Mouse (Mus musculus) adrenal gland, postnatal 10 days (tissue): ENCODE data around the gene Zfp580. TPM values are rescaled to one million over a fixed set of nuclear protein-coding genes. Genes with fewer than 3 reads are reported as not detected.
"Not testable (repeated sequence)": the region's sequence is repeated elsewhere in the genome, so short reads cannot be mapped to it uniquely, and the experiment has no call there.

Experiments
- DNase-seq: peaks from one replicate; pipeline ENCODE4 v3.0.0; 2021; ENCODE audit warnings: mixed read lengths
- total RNA-seq, 2 experiments: library from RNA; stranded (reverse); gene quantifications; 2 replicates each; pipeline ENCODE4 v1.2.3; 2021

Gene Zfp580
- total RNA-seq, 2 experiments from 2014 or later, result 11.4 to 13.1 TPM

DNA sequence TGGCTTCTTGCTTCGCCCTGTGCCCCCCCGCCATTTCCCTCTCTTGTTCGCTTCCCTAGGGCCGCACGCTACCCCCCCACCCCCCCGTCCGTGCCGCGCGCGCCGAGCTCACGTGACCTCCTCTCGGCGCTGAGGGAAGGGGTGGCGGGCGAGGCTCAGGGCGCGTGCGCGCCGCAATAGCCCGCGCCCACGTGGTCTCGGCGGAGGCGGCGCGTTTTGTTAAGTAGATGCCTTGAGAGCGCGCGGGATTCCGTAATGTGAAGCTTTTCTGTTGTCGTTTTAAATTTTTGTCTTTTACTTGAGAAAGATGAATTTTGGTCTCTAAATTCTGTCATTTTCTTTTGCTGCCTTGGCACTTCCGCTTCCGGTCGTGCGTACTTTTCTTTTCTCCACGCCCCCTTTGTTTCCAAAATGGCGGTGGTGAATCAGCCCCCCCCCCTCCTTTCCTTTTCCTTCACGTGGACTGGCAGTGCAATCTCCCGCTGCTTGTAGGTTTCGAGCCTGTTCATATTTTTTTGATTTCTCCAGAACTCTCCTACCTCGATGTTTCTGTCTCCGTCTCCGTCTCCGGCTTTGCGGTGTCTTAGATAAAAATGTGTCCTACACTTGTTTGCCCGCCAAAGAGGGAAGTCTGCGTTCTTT is 11.1 kb downstream of the Zfp580 start:
- peak; percentile 75 for DNase-seq

DNA sequence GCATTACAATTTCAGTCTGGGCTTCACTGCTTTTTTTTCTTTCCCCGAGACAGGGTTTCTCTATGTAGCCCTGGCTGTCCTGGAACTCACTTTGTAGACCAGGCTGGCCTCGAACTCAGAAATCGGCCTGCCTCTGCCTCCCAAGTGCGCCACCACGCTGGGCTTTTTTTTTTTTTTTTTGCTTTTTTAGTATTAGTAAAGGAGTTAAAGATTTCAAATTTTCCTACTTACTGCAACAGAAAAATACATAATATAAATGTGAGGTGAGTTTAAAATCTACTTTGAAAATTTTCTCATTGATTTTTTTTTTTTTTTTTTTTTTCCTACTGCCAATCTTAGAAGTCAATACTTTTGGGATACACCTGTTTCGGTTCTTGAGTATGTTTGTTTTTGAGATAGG is 13.5 kb downstream of the Zfp580 start:
- no peak for DNase-seq

DNA sequence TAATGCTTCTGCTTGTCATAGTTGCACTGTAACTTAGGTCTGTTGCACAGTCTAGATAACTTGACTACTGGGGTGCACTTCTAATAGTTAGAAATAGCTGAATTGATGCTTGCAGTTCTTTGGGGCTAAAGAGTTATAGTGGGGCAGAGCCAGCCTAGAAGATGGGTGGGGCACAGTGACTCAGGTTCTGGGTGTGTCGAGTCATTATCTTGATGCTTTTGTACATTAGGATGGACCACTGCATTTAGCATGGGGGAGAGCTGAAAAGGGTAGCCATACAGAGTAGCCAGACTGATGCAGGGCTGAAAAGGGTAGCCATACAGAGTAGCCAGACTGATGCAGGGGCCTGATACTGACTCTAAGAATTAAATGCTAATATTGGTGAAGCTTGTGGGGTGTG is 22.2 kb downstream of the Zfp580 start:
- no peak for DNase-seq

DNA sequence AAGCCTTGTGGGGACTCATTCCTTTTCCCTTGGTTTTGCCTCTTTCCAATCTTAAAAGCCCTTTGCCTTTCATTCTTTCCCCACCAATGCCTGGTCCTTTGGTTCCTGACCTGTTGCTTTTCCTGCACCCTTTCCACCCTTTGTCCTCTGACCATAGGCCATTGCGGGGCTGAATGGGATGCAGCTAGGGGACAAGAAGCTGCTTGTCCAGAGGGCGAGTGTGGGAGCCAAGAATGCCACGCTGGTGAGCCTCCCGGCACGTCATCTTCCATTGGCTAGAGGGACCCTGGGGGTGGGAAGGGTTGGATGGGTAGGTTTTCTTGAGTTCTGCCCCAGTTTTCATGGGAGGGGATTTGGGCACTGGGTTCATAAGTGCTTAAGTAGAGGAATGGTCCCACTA is 23.6 kb downstream of the Zfp580 start:
- DNase-seq, result no peak

DNA sequence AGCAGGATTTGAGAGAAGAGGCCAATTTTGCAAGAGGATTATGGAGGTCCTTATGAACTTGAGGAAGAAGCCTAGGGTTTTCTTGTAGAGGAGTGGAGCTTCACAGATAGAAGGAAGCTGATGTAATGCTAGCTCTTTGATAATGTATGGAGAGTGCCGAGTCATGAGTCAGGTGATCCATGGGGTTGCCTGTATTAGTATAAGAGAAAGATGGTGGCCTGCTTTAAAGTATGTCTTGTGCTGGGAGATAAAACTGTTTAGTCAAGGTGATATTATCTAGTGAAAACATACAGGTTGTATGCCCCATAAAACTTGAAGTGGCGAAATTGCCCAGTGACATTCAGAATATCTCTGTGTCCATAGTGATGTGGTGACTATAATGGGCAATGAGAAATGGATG is 25.6 kb downstream of the Zfp580 start:
- no peak for DNase-seq

DNA sequence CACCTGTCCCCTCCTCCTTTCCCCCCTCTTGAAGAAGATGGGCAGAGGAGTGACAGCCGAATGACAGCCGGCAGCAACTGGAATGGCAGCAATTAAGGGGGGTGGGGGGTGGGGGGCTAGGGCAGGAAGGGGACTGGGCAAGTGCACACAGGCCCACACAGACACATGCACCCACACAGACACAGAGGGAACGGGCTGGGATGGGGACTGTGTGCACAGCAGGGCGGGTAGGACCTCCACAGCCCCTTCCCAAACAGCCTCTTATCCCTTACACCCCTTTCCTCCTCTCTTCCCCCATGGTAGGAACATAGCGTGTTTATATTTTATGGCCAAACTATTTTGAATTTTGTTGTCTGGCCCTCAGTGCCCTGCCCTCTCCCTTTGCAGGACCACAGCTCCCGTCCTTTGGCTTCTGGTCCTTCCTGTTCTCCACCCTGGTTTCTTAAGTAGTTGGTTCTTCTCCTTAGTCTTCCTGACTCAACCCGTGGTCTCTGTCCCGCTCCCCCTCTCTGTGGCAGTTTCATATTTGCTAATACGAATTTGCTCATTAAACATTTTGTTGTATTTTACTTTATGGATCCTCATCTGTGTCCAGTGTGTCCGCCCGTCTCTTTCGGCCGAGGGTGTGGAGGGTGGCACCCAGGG is 28.1 kb downstream of the Zfp580 start:
- not testable (repeated sequence) for DNase-seq

DNA sequence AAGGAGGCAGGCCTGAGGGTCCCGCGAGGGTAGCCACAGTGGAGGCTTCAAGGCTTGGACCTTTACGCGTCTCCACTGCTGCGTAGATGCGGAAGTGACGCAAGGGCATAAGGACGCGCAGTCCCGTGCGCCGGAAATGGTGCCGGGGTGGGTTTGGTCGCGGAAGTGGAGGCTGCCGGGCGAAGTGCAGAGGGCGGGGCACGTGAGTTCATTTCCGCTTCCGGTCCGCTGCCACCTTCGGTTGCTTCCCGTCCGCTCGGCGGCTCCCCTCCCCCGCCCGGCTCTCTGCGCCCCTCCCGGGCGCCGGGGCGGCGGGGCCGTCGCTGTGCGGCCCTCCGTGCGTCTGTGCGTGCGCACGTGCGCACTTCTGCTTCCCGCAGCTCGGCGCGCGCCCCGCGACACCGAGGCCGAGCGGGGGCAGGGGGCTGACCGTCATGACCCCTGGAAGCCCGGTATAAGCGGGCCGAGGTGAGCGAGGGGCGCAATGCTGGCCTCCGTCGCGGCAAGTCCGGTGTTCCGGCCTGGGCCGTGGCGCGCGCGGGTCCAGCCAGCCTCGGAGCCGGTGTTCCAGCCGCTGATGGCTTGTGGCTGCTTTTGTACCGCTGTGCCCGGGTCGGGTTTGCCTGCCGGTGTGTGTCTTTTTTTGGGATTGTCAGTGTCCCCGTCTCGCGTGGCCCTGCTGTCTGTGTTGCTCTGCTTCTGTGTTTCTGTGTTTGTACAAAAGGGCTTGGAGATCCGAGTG is 28.8 kb downstream of the Zfp580 start, which contains the start of gene Epn1:
Gene Epn1 (plus strand): TSS at position 226 of the 742 bp plus-strand sequence.
- peak; percentile 98 for DNase-seq

DNA sequence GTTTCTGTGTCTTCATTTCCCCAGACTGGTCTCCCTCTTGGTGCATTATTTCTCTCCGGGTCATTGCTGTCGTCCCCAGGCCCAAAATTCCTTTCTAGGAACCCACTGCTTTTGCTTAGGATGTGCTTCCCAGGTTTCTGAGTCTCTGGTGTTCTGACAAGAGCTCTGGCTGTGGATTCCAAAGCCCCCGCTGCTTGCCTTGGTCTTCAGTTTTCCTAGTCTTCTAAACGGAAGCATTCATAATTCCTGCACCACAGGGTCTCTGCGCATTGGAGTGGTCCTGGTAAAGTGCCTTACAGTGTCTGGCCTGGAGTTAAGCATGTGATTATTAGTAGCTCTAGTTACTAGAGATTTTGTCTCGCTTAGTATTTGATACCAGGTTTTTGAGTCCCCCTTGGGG is 29.5 kb downstream of the Zfp580 start:
- DNase-seq, result no peak

DNA sequence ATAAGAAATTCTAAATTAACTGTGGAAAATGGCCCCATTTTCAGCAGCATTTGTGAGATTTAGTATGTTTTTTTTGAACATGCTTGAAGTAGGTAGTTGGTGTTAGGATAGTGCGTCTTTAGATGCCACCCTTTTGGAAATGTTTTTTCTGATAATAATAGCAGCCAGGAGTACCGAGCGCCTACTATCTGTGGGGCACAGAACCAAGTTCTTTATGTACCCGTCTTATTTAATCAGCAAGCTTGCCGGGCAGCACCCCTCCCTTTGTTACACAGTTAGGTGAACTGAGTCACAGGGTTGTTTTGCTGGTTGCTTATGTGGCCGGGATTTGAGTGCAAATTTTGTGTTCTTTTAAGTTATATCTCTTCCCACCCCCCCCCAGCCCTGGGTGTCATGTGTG is 29.9 kb downstream of the Zfp580 start:
- no peak for DNase-seq

DNA sequence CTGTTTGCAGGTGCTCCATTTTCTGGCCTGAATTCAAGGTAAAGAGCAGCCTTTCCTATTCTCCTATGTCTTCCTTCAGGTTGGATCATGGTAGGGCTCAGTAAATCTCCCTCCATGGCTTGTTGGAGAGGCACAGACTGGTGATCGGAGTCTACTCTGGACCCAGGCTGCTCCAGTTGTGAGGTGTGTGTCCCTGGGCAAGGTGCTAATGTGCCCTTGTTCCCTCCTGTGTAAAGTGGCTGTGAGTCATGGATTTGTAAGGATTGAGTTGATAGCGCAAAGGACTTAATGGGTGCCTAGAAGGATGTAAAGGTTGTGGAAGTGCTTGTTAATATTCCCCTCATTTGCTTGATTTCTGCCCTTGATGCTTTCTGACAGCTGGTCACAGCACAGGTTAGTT is 30.6 kb downstream of the Zfp580 start:
- DNase-seq, result no peak

DNA sequence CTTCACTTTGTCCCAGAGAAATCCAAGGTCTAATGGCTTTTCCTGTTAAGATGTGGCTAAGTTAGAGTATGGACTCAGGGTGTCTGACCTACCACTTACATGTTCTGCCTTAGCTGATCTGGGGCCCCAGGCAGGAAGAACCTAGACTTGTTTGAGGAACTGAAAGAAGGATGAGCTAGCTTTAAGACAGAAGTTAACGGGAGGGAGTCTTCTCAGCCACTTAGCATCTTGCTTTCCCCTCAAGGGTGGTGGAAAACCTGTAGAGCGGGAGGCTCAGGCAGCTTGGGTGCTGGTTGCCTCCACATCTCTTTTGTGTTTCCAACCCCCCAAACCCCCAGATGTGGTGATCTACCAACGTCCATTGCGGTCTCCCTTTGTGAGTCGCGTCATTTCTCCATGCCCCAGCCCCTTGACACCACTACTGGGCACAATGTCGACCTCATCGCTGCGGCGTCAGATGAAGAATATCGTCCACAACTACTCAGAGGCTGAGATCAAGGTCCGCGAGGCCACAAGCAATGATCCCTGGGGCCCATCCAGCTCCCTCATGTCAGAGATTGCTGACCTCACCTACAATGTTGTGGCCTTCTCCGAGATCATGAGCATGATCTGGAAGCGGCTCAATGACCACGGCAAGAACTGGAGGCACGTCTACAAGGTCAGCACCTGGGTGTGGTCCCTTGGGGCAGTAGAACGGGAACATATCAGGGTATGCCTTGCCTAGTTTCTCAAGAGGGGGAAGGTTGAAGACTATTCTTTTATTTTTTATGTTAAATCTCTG is 32.2 kb downstream of the Zfp580 start:
- no peak for DNase-seq

DNA sequence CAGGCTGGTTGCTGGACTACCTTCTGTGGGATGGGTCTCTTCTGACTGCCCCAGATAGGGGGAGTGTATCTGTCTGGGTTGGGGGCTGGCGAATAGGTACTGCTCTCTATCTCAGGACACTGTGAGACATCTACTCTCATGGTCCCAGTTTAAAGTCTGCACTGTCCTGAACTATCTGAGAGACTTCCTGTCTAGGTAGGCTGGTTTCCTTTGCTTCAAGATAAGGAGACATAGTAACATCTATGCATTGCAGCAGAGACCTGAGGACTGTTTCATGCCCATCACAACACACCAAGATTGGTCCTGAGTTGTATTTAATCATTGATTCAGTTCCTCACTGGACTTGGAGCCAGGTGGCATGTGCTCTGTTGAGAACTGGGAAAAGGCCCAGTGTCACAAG is 34.2 kb downstream of the Zfp580 start:
- DNase-seq, result no peak

DNA sequence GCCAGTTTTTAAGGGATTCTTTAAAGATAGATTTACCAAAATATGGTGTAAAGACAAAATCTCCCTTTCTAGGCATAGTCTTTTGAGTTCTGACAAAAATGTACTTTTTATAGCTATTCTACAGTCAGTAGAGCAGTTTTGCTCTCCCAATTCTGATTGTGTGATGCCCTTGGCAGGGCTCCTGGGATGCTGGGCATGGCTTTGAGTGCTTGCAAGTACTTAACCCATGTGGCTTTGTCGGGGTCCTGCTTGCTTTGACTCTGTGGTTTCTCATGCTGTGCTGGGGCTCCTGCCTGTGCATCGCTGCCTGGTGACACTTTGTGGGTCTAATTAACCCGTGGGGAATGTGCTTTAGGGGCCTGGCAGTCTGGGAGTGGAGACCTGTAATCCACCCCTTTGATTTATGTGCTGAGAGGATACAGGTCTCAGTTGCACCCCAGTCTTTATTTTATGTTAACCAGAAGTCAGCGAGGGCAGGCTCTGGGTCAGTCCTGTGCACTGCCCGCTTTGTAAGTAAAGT is 35.6 kb downstream of the Zfp580 start:
- DNase-seq, result peak; percentile 20

DNA sequence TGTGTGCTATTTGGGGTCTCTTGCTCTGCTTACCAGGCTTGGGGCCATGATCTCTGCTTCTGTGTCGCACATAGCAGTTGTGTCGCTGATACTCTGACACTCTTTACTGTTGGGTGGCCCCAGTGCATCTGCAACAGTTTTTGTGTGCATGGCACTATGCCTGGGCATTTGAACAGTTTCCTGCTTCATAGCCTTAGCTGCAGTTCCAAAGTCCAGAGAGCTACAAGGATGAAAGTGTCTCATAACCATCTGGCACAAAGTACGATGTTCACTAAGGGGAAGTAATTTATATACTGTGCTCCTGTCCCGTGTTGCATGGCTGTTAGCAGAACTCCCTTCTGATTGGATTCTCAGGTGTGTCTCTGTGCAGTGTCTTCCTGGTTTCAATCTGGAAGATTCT is 36.5 kb downstream of the Zfp580 start:
- DNase-seq, result no peak

DNA sequence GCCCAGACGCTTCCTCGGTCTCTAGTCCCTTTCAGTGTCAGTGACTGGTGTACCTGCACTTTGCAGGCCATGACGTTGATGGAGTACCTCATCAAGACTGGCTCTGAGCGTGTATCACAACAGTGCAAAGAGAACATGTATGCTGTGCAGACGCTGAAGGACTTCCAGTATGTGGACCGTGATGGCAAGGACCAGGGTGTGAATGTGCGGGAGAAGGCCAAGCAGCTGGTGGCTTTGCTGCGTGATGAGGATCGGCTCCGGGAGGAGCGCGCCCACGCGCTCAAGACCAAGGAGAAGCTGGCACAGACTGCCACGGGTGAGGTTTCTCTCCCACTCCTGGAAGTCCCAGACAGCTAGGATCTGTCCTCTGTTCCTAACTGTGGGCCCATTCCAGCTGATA is 38.5 kb downstream of the Zfp580 start:
- no peak for DNase-seq

DNA sequence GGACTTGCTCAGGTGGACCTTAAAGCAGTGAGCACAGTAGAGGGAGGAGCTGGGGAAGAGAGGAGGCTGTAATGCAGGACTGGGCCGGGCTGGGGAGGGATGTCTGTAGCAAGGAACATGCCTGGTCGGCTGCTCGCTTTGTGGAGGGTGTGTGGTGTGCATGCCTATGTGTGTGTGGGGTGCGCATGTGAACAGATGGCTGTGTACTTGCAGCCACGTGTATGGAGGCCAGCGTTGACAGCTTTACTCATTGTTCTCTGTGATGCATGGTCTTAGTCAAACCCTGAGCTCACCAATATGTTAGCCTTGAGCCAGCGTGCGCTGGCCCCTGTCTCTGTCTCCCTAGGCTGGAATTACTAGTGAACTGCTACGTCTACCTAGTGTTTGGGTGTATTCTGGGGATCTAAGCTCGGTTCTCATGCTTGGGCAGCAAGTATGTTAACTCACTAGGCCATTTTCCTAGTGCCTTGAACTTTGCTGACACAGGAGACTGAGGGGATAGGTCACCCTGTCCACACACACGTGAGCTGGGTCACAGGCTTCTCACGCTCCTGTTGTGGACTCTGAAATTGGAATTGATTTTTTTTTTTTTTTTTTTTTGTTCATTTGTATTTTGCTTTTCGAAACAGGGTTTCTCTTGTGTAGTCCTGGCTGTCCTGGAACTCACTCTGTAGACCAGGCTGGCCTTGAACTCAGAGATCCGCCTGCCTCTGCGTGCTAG is 39.8 kb downstream of the Zfp580 start:
- DNase-seq, result no peak

DNA sequence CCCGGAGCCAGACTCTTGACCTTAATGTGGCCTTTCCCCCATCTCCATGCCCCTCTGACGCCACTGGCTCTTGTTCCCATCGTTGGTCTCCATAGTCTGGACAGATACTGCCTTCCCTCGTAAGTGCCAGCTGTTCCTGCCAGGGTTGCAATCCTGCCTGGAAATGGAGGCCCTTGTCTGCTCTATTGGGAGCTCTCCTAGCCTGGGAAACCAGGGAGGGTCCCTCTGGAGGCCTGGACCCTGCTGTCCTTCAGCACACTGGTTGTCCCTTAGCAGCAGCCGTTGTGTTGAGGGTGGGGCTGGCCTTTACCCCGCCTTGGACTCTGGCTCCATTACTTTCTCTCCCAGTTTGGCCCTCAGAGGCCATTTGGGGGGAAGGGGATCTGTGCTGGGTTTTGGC is 41.0 kb downstream of the Zfp580 start:
- DNase-seq, result no peak

DNA sequence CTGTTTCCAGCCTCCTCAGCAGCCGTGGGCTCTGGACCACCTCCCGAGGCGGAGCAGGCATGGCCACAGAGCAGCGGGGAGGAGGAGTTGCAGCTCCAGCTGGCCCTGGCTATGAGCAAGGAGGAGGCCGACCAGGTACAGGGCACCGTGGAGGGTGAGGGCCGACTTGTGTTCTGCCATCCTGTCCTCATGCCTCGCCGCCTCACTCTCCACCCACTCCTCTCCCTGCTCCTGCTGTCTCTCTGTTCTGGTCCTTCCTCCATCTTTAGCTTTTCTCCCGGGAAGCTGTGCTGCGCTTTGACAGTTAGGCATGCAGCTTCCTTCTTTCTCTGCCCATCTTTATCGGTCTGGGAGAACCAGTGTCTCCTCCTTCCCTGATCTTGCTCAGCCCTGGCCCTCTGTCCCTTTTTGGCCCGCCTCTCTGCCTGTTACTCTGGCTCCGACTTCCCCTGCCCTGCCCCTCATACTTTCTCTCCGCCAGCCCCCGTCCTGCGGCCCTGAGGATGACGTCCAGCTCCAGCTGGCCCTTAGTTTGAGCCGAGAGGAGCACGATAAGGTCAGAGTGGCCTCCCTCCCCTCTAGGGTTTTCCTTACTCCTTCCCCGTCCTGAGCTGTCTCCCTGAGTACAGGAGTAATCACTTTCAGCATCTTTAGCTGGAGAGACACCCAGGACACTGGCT is 41.6 kb downstream of the Zfp580 start:
- DNase-seq, result no peak

DNA sequence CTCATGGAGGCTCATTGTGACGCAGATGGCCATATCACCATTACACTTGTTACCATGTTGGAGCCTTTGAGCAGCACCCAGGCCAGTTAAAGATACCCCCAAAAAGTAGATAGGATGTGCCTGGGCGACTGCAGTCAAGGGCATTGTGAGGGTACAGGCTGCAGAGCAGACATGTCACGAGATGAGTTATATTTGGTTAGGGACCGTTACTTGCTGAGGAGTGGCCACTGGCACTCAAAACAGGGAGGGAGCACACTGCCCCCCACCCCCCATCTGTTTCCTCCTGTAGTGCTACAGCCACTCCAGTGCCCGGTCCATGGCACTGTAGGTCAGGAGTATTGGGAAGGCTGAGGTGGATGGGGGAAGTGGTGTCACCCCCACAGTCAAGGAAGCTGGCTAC is 47.4 kb downstream of the Zfp580 start:
- no peak for DNase-seq

DNA sequence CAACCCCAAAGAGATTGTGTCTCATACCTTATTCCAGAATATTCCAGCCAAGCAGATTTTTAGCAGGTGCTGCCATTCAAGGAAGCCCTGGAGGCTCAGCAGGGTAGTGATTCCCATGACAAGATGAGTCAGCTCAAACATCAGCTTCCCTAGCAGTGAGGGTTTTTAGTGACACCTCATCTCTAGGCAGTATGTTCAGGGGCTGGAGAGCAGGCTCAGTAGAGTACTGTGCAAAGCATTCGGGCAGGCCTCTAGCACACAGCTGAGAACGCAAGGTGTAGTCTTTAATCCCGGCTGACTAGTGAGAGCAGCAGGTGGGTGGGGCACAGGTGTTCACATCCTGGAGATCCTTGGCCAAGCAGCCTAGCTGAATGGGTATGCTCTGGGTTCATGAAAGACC is 48.5 kb downstream of the Zfp580 start:
- DNase-seq, result no peak

DNA sequence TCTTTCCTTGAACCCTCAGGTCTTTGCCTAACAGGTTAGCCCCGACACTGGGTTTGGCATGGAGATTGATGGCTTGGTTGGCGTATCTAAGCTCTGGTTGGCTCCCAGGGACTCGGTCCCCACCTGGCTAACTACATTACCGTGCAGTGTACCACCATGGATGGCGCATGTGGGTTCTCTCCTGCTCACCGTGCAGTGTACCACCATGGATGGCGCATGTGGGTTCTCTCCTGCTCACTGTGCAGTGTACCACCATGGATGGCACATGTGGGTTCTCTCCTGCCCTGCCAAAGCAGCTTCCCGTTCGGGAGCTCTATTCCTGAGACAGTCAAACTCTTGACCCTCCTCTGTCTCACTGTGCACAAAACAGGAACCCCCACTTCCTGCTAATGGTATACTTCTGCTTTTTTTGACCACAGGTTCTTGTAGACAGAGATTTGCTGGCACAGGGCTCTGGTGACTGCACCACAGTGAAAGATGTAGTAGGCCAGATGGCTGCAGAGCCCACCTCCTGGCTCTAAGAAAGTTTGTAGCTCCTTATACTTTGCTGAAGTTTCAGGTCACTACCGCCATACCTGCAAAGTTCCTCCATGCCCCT is 49.8 kb downstream of the Zfp580 start:
- DNase-seq, result no peak
